Mouse (Mus musculus): ENCODE results near the gene Paip2b. TPM values are rescaled to one million over a fixed set of nuclear protein-coding genes. Genes with fewer than 3 reads are reported as not detected.
"Not testable (repeated sequence)": the region's sequence is repeated elsewhere in the genome, so short reads cannot be mapped to it uniquely, and the experiment has no call there.

Paip2b gene
- 10 to 100 TPM; 32.6 to 32.7 TPM for total RNA-seq (2021)
- long read RNA-seq, experiment 1, partial matches to known transcripts = 0 of 4 reads
- long read RNA-seq, experiment 1, other reads (novel, unspliced or antisense) = 4 of 4 reads
- long read RNA-seq, experiment 2, partial matches to known transcripts = 0 of 5 reads
- long read RNA-seq, experiment 2, other reads (novel, unspliced or antisense) = 3 of 5 reads

DNA sequence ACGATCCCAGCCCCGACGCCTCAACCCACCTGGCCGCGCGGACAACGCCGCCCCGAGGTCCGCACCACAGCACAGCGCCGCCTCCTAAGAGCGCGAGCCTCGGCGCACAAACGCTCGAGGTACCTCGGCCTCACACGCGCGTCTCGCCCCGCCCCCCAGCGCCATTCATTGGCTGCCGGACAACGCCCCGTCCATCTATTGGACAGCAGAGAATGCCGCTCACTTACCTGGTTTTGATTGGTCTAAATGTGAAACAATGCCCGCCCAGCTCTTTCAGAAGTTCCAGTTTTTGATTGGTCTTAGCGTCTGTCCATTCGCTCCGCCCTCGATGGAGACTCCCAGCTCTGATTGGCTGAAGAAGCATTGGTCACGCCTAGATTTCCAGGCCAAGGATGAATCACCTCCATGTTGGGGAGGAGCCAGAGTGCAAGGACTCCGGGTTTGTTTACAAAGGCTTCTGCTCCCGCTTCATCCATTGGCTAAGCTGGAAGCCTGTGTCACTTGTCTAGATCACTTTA, at the start of gene Paip2b:
Gene Paip2b, minus strand, starts transcription at position 136 of the 518 bp plus-strand sequence.
- peak; percentile 95 to 98 for DNase-seq (ENCODE audit: low spot score in 2 of 2)

DNA sequence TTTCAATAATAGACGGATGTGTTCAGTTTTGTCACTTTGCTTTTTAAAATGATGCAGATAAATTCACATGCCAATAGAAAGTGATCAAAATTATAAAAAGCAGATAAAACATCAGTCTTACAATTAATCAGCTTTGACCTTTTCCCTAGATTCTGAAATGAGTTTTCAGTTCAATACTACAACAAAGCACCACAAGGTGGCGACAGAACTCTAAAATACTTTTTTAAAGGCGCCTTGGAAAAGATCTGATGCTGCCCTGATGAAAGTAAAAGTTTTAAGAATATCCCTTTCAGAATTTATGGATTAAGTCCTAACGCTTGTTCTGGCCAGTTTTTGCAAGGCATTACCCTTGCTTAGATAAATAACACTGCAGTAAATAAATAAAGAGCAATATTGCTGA, 48.3 kb upstream of the Paip2b start:
- peak in 1 of 2 experiments; percentile 42 for DNase-seq (ENCODE audit: low spot score in 2 of 2)

DNA sequence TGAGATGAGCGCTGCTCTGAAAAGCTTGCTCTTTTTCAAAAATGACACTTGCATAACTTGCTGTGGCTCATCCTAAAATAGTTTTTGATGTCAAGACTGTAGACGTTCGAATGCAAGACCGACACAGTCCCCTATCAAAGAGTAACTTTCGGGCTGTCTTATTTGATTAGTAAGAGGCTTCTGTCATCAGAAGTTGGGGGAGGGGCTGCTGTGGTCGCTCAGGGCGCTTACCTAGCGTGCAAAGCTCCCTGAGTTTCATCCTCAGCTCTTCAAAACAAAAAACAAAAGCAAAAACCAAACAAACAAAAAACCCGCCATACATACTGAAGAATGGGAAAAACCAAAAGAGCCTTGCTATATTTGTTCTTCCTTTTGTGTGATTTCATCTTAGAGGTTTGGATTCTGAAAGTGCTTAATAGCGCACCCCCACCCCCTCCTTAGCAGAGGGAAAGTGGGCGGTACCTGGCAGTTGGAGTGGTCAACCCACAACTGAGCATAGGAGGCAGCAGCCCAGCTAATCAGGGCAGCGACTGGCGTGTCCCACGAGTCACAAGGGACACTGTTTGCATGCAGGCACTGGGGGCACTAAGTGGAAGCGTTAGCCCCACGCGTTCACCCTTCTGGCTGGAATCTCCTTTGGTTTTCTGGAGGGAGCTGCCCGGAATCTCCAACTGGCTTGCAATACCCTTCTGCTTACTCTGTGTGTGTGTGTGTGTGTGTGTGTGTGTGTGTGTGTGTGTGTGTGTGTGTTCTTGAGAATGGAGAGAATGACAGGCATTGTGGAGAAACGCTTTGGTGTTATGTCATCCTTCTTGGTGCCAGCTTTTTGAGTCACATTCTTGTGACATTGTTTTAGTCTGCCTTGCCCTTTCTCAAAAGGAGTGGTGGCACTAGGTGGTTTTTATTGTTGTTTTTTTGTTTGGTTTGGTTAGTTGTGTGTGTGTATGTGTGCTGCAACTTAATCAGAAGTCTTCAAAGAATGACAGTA, 36.4 kb upstream of the Paip2b start:
- peak; percentile 24 to 56 for DNase-seq (ENCODE audit: low spot score in 2 of 2)

DNA sequence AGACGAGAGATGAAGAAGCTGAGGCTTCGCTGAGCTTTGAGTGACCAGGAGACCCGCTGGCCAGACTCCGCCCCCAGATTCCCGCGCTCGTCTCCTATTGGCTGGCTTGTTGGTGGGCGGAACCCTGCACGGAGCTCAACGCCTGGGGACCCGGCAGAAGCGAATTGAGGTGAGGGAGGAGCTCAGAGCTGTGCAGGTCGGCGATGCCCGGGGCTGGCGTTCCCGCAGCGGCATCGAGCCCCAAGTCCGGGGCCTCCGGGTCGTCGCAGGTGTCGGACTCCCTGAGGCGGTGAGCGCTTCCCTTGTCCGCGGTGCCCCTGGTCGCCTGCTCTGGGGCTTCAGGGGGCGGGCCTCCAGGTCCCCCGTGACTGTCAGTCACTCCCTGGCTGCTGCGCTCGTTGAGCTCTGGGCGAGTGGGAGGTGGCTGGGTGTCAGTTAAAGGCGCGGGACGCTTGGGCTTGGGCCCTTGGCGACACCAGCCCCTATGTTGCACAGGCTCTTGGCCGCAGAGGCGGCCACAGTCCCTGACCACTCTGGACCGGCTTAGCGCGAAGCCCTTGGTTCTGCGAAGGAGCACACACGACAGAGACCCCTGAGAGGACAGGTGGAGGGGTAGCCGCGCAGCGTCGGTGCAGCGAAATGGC, 35.5 kb upstream of the Paip2b start, which contains the start of gene Zfp638:
Gene Zfp638, plus strand, starts transcription at position 156 of the 644 bp plus-strand sequence.
- DNase-seq (ENCODE audit: low spot score in 2 of 2) = peak; percentile 78 to 90

DNA sequence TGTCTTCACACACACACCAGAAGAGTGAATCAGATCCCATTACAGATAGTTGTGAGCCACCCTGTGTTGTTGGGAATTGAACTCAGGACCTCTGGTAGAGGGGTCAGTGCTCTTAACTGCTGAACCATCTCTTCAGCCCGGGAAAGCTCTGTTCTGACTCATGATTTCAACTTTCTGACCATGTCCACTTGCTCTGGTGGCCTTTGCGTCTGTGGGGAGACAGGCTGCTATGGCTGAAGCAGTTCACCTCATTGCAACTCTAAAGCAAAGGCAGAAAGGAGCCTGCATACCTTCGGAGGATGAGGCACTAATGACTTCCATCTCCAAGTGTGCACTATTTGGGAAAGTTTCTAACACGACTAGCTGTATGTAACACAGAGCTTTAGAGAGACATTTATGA, 34.9 kb upstream of the Paip2b start:
- no peak for DNase-seq (ENCODE audit: low spot score in 2 of 2)

DNA sequence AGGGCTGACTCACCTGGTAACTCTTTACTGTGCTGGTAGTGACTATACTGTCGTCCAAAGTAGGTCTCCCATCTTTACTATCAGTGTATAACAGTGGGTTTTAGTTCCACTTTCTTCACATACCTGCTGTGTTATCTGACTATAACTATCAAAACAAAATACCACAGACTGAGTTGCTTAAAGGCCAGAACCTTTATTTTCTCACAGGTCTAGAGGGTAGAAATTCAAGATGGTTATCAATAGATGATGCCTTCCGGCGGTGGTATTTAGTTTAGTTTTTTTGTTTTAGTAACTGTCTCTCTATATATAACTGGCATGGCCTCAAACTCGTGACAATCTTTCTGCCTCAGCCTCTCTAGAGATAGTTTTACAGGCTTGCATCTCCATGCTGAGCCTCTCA, 32.0 kb upstream of the Paip2b start:
- no peak for DNase-seq (ENCODE audit: low spot score in 2 of 2)

DNA sequence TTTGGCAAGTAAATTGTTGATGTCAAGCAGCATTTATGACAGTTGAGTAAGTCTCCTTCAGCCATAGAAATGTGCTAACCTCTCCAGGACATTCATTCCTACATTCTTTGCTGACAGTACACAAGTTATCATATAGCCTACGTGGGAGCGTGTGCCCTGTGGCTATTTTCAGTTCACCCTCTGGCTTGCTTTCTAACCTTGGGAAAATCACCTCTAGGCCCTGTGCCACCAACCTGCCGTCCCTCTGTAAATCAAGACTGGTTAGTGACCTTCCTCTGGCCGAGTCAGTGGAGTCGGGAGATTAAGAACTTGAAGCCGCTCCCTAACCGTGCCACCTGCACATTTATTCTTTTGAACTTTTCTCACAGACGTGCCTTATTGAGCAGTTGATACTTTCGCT, 28.5 kb upstream of the Paip2b start:
- DNase-seq (ENCODE audit: low spot score in 2 of 2) = no peak

DNA sequence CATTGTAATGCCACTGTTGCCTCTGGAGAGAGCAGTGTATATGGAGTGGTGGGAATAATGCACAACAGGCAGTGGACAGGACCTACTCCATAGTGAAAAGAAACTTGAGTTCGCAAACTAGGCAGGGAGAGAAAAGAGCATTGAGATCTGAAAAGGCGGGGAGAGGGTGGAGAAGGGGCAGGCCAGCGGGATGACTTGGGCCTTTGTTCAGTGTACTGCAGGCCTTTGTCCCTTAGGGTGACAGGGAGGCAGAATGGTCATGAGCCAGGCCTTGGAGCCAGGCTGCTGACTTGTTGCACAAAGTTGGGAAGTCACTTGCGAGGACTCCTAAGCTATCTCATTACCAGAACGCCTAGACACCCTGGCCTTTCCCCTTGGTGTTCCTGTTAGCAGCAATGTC, 25.9 kb upstream of the Paip2b start:
- DNase-seq (ENCODE audit: low spot score in 2 of 2) = no peak

- no peak for DNase-seq (ENCODE audit: low spot score in 2 of 2)
Observed at GRCm38 (mm10) chr6:83849446-83849845, 17.9 kb upstream of the Paip2b start.

DNA sequence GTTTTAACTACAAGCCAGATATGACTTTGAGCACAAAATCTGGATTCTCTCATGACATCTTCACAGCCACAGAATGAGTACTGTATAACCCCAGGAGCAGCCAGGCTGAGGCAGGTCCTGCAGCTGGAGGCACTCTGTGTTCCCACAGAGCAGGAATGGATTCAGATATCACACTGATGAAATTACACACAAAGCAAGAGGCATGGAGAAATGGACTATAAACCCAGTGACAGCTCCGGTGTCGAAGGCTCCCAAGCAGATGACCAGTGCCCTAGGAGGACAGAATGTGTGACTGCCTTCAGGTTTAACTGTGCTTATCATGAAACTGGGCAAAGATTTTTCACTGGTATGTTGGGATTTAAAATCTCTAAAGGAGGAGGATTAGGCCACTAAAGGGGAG, 14.6 kb upstream of the Paip2b start:
- no peak for DNase-seq (ENCODE audit: low spot score in 2 of 2)

GRCm38 (mm10) chr6:83844913-83845312, 13.4 kb upstream of the Paip2b start:
- no peak for DNase-seq (ENCODE audit: low spot score in 2 of 2)

DNA sequence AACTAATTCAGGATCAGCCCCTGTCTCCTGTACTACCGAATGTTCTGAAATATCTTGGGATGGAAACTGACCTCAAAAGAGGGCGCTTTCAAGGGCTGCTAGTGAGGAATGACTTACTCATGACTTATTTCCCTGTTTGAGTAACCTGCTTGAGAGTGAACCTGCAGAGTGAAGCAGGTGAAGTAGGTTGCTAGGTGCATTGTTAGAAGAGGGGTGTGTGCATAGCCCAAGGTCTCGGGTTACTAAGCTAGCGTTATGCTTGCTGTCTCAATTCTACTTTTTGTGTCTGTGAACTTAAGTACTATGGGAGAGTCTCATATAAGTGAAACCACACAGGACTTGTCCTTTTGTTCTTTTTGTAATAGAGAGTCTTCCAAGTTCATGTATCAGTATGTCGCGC, 8.5 kb upstream of the Paip2b start:
- no peak for DNase-seq (ENCODE audit: low spot score in 2 of 2)

DNA sequence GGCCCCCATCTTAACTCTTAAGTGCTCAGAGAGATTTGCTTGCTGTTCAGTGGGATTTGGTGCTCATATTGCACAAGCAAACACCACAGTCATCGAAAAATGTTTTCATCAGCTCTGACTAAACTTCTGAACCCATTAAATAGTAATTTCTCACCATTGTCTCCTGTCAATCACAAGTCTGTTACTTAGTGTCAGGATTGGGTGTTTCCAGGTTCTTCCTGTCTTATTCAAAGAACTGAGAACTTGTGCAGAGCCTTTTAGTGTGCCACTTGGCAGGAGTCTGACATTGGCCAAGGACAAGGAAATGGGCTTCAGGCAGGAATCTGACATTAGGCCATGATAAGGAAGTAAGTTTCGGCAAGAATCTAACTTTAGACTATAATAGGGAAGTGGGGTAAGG, 6.5 kb upstream of the Paip2b start:
- DNase-seq (ENCODE audit: low spot score in 2 of 2) = no peak

DNA sequence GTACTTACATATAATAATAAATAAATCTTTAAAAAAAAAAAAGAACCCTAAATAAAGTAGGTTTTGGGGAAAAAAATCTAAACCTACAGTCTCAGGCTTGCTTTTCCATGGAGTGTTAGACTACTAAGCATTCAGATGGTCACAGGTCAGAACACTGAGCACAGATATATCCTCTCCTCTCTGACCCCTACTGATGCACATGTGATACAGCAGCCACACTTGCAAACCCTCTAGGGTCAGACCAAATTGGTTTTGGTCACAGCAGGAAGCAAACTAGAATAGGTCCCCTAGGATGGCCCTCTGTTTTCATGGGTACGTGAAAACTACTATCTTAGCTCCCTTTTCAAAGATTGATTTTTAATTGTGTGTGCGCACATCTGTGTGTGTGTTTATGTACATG, 5.3 kb upstream of the Paip2b start:
- DNase-seq (ENCODE audit: low spot score in 2 of 2) = no peak

GRCm38 (mm10) chr6:83832393-83832792, 852 bp upstream of the Paip2b start:
- not testable (repeated sequence) for DNase-seq (ENCODE audit: low spot score in 2 of 2)

- no peak for DNase-seq (ENCODE audit: low spot score in 2 of 2)
Observed at GRCm38 (mm10) chr6:83830941-83831605, 468 bp downstream of the Paip2b start.

- no peak for DNase-seq (ENCODE audit: low spot score in 2 of 2)
Observed at GRCm38 (mm10) chr6:83821856-83822255, 9.7 kb downstream of the Paip2b start.

DNA sequence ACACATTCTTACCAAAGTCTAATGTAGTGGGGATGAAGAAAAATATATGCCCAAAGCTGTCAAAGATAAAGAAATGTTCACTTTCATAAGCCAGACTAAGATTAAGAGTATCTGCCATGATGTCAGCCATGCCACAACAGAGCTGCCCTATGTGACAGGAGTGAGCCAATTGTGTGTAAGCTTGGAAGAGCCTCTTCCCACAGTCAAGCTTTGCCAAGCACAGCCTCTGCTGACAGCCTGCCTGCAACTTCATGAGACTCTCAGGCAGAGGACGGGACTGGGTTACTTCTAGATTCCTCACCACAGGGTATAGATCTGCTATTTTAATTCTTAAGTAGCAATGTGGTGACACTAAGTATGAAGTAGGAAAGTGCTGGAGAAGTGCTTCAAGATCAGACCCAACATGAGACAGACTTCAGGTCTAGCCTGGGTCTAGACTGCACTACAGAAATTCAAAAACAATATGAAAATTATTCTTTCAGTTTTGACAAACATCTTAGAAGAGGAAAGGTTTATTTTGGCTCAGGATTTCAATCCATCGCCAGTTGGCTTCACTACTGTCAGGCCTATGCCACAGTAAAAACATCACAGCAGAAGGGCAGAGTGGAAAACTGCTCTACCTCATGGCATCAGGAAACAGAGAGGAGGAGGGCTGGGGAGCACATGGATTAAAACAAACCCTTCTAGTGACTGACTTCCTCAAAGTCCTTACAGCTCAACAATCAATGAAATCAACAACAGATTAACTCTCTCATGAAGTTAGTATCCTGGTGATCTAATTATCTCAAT, 10.6 kb downstream of the Paip2b start:
- no peak for DNase-seq (ENCODE audit: low spot score in 2 of 2)

- DNase-seq (ENCODE audit: low spot score in 2 of 2) = no peak
Observed at GRCm38 (mm10) chr6:83818996-83819395, 12.5 kb downstream of the Paip2b start.

DNA sequence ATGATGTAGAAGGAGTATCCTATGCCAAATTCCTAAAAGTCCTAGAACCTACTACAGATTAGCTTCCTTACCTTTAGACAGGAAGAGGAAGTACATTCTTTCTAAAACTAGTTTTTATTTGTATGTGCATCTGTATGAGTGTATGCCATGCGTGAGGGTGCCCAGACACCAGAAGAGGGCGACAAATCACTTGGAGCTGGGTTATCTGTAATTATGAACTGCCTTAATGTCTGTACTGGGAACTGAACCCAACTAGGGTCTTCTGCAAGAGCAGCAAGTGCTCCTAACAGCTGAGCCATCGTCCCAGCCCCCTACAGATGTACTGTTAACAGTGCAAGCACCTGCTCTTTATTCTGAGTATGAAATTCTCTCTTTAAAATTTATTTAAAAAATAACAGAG, 15.7 kb downstream of the Paip2b start:
- DNase-seq (ENCODE audit: low spot score in 2 of 2) = no peak
